Mouse (Mus musculus): ENCODE data around the gene Bid.

Gene Bid

DNA sequence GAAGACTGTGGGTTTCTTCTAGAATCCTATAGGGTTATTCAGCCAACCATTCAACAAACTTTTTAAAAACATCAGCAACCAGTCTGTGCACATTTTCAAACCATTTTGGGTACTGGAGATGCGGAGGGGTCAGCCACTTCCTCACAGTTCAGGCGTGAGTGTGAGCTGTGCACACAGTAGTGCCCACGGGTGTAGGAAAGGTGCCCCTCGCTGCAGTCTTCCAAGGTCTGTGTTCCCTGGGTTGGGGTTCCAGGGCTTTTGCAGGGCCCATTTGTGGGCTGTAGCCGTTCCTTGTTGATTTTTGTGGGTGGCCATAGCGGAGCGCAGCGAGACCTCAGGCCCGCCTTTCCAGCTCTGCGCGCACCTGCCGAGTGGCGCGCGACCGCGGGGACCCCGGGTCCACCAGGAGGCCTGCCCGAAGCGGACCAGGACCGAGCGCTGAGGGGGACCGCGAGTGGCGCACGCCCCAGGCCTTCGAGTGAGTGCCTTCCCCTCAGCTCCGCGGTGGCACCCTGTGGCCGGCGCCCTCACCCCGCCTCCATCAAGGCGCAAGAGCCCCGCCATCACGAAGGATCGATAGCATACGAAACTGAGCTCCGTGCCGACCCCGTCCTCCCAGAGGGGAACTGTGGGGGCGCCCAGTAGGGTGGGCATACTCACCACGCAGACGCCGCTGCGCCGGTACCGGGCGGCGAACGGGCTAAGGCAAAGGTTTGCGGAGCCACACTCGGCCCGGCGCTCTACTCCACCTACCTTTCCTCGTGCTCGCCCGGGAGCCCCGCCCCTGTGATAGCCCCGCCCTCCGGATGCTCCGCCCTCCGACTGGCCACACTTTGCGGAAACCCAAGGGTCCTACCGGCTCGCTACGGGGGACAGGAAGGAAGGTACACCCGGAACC is at the start of gene Bid:
Gene Bid, minus strand, starts transcription at position 780 of the 898 bp plus-strand sequence.
- peak; percentile 80 for DNase-seq (ENCODE audit: low spot score)

DNA sequence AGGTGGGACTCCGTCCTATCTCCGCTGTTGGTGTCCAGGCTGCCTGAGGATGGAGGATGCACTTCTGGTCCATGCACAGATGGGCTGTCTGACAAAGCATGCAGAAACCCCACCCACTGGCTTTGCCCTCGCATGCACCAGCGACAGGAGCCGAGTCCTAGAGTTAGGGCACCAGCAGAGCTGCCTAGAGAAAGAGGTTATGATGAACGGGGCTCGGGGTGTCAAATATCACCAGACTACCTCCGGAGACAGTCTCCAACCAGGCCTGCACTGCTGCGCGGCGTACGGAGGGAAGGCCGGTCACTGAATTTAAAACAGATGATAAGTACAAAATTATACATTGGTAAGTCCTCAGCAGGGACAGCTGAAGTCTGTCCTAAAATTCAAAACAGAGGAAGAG is 49.2 kb upstream of the Bid start:
- DNase-seq (ENCODE audit: low spot score), result no peak

DNA sequence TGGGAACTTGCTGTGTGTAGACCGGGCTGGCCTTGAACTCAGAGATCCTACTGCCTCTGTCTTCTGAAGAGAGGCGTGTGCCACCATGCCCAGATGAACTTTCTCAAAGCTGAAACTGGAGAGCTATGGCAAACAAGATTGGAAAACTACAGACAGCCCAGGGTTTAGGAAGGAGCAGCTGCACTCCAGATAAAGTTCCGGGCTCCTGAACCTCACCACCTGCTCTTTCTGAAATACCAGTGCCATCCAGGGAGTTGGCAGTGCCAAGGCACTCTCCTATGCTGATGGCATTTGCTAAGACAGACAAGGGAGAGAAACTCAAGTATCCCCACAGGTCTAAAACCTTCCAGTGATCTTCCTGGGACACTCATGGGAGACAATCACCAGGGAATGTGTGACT is 47.5 kb upstream of the Bid start:
- no peak for DNase-seq (ENCODE audit: low spot score)

DNA sequence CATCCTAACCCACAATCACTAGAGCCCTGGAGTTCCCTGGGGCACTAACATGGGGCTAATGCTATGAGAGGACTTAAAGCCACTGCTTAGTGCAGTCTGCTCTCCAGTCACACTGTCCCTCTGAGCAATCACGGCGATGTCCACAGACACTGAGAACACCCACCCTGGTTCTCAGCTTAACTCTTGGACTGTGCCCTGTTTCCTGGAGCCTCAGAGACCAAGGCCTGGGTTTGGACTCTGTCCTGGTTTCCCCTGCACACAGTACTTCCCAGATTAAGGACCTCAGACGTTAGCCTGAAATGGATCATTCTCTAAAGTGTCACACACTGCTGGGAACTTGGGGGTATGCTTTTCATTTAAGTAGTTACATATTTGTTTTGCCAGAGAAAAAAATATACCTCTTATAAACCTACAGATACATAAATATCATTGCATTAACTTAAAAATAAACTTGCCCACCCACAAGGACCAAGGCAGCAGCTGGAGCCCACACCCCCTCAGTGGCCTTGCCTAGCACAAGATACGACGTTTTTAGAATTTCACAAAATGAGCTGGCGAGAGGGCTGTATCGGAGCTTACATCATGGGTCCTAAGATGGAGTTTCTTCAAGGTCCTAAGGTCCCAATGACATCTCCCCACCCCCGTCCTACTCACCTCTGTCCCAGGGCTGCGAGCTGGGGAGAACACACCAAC is 43.8 kb upstream of the Bid start:
- DNase-seq (ENCODE audit: low spot score), result no peak

GRCm38 (mm10) chr6:120957331-120957730 is 40.7 kb upstream of the Bid start:
- DNase-seq (ENCODE audit: low spot score), result no peak

GRCm38 (mm10) chr6:120956259-120957161 is 39.9 kb upstream of the Bid start:
- DNase-seq (ENCODE audit: low spot score), result no peak

GRCm38 (mm10) chr6:120955215-120955614 is 38.6 kb upstream of the Bid start:
- no peak for DNase-seq (ENCODE audit: low spot score)

DNA sequence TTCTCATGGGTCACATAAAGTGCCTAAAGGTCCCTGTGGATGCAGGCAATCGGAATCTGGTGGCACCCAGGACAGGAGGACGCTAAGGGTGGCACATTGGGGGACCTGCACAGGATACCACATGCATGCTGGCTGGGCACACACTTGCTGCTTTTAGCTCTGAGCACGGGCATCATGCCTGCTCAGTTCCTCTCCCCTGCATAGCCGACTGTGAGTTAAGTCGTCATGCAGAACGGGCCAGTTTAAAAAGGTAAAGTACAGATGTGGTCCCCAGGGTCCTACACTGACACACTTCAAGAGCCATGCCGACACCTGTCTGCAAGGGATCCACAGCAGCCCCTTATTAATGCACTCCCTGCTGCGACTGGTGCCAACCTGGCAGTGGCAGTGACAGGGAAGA is 37.6 kb upstream of the Bid start:
- no peak for DNase-seq (ENCODE audit: low spot score)

- no peak for DNase-seq (ENCODE audit: low spot score)
These were observed 35.8 kb upstream of the Bid start for GRCm38 (mm10) chr6:120952475-120952874.

DNA sequence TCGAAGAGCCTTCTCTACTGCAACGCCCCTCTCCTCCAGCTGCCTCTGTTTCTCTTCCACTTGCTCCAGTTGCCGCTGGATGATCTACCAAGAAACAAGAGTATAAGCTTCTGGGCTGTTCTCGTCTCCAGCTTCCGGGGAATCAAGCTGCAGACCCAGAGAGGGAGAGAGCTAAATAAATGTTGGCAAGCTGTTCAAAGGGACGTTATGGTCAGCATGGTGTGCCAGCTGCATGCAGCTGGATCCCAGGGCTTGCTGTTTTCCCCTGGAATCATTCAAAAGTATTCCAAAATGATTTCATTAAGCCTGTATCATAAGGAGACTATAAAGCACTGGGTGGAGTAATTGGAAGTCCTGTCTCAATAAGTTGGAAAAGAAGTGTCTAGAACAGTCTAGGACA is 34.7 kb upstream of the Bid start:
- DNase-seq (ENCODE audit: low spot score), result no peak

DNA sequence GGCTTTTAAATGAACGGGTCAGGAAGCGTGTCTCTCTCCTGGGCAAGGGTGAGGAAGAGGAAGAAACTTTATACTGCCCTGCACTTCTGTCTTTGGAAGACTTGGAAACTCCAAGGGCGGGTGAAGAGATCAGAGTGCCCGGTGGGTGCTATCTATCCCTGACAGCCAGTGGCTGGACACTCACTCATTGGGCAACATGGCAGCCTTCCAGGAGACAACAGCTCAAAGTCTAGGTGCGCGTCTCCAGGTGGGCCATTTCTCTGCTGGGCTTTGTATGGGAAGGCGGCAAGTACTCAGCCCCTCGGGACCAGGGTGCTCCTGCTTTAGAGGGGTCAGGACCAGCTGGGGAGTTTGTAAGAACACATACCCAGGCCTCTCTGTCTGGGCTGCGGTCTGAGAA is 28.9 kb upstream of the Bid start:
- DNase-seq (ENCODE audit: low spot score), result no peak

DNA sequence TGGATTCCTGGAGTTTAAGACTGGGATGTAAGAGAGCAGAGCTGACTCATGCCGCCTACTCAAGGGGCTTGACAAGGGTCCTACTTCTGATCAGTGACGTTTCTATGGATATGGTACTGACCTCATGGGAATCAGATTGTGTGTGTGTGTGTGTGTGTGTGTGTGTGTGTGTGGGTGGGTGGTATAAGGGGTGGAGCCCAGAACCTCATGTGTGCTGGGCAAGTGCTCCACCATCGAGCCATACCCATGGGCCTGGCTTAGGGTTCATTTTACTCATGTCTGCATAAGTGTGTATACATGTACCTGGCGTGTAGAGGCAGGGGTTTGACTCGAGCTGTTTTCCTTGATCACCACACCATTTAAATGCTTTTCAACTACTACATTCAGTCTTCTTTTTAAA is 27.3 kb upstream of the Bid start:
- DNase-seq (ENCODE audit: low spot score), result no peak

DNA sequence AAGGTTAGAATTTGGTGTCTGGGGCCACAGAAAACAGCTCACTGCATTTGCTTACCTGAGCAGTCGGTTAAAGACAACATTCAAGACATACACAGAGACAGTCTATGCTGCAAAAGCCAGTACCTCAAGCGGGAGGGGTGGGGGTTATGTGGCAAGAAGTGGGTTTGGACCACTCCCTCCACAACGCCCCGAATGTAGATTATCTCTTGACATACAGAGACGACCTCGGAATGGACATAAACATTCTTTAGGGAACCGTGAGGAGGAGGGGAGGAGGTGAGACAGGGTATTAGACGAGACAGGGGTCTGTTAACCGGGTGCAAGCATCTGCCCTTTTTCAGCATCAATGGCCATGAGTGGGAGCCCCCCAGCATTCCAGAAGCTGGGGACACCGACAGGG is 26.9 kb upstream of the Bid start:
- no peak for DNase-seq (ENCODE audit: low spot score)

DNA sequence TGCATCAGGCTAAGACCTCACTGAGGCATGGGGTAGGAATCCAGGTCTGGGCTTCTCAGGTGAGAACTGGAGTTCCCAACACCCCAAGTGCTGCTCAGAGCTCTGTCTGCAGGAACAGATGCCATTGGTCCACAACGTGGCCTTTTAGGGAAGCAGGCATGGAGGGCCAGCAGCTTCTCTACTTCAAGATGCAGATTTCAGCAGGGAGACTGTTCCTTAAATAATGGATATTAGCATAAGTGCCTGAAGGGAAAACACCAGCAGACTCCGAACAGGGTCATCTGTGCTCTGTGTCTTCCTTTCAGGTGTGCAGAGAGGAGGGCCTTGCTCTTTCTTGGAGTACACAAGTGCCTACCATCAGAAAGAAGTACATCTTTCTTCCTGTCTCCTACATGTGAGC is 26.4 kb upstream of the Bid start:
- no peak for DNase-seq (ENCODE audit: low spot score)

GRCm38 (mm10) chr6:120941575-120941974 is 24.9 kb upstream of the Bid start:
- no peak for DNase-seq (ENCODE audit: low spot score)

DNA sequence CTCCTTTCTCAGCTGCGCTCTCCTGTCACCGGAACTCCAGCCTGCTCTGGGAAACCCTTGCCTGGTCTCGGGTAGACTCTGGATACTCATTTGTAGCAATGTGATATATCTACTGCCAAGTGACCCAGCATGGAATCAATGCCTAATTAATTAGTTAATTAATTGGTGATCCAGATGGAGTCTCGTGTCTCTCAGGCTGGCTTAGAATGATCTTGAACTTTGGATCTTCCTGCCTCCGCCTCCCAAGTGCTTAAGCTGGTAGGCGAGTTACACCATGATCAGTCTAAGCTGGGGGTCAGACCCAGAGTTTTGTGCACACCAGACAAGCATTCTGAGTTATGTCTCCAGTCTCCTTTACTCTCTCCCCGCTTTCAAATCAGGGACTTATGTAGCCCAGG is 24.4 kb upstream of the Bid start:
- no peak for DNase-seq (ENCODE audit: low spot score)

- DNase-seq (ENCODE audit: low spot score), result no peak
These were observed 23.9 kb upstream of the Bid start for GRCm38 (mm10) chr6:120940446-120941083.

GRCm38 (mm10) chr6:120939783-120940182 is 23.1 kb upstream of the Bid start:
- DNase-seq (ENCODE audit: low spot score), result no peak

GRCm38 (mm10) chr6:120938763-120939450 is 22.3 kb upstream of the Bid start:
- no peak for DNase-seq (ENCODE audit: low spot score)

DNA sequence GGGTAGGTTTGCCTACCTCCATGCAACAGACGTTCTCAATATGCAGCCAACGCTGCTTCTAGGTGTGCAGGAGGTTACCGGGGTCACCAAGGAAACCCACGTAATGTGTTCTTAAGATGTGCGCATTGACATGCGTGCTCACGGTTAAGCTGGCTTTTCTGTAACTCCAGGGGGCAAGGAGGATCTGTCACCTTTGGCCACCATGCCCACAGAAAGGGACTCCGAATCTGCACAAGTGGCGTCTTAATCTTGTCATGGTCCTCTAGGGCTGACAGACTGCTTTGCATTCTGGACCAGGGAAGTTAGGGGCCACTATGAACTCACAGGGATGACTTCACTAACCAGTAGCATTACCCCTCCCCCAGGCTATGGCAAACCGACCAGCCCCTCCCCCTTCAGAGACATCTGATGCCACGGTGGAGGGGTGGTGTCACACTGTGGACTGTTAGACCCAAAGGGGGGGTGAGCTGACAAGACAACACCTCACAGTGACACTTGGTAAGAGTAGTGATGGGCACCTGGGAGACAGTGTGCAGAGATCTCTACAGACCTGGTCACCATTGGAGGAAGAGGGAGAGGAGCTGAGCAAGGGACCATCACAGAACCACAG is 21.5 kb upstream of the Bid start:
- no peak for DNase-seq (ENCODE audit: low spot score)

- DNase-seq (ENCODE audit: low spot score), result no peak
These were observed 20.5 kb upstream of the Bid start for GRCm38 (mm10) chr6:120937104-120937617.
